Mouse (Mus musculus): Measurements from ENCODE around the gene Adcy4. TPM values are rescaled to one million over a fixed set of nuclear protein-coding genes. Genes with fewer than 3 reads are reported as not detected.
A peak's percentile ranks its signal among the peaks of the same experiment; 100 is the strongest.

Adcy4 gene
- total and polyA plus RNA-seq, 2 experiments from 2014 or later, result 2.8 to 5.8 TPM

DNA sequence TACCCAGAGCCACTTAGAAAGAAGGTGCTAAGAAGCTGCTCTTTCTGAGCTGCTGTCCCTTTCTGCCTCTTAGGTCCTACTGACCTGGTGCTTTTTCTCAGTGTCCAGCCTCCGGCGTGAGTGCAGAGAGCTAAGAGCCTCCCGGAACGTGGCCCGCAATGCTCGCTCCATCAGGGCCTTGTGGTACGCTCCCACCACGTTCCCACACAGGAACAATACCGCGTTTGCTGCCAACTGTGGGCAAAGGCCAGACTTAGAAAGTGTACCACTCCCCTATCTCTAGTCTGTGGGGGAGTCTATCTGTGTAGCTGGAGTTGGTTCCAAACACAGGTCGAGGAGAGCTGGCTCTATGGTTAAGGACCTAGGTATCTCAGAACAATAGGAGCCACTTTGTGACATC is 3.2 kb downstream of the Adcy4 start:
- peaks cover 37% of the 10 kb centered on the region for H3K27me3 ChIP-seq (ENCODE audit: insufficient read depth, low read length)
- H3K9me3 ChIP-seq (ENCODE audit: low read length), result no peaks in the 10 kb centered on the region
- TF ChIP-seq CTCF (IDR thresholded peaks at IDR 0.05; ENCODE audit: low read depth), result no peak
- no peak for DNase-seq (ENCODE audit: low spot score)
- no peak overlapping the region for H3K9ac ChIP-seq (replicated peaks; ENCODE audit: low read length)
- H3K4me3 ChIP-seq (ENCODE audit: low read length), result no peak overlapping the region
- H3K36me3 ChIP-seq (ENCODE audit: insufficient read depth, low read length), result no peaks in the 10 kb centered on the region
- 82% methylated on average over 11 of the region's 11 CpGs for WGBS
- no peak for ATAC-seq
- H3K4me1 ChIP-seq (ENCODE audit: insufficient read depth, low read length), result peaks cover 9% of the 10 kb centered on the region; the same call in 1 of the 2 replicates
- peak overlapping the region; percentile 47; the same call in 1 of the 2 replicates for H3K4me2 ChIP-seq (ENCODE audit: low read depth, low read length)
- H3K27ac ChIP-seq, result no peak overlapping the region

DNA sequence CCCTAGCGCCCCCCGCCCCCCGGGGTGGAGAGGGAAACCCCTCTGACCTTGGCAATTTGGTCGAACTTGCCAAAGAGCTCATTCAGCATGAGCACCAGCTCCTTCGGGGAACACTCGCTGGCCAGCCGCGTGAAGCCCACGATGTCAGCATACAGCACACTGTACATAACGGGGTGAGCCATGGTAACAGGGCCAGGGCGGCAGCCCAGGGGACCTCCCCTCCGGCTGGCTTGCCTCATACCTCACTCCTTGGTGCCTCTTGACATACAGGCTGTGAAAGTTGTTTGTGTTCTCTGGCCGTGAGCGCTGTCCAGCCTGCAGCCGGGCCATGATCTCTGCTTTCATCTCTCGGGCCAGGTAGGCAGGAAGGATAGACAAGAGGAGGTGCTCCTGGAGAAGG is 4.2 kb downstream of the Adcy4 start:
- peaks cover 30% of the 10 kb centered on the region for H3K27me3 ChIP-seq (ENCODE audit: insufficient read depth, low read length)
- no peak overlapping the region for H3K4me2 ChIP-seq (ENCODE audit: low read depth, low read length)
- no peaks in the 10 kb centered on the region for H3K9me3 ChIP-seq (ENCODE audit: low read length)
- peaks cover 9% of the 10 kb centered on the region; the same call in 1 of the 2 replicates for H3K4me1 ChIP-seq (ENCODE audit: insufficient read depth, low read length)
- ATAC-seq, result no peak; the same call in 1 of the 2 replicates
- H3K4me3 ChIP-seq (ENCODE audit: low read length), result no peak overlapping the region
- no peak overlapping the region for H3K9ac ChIP-seq (replicated peaks; ENCODE audit: low read length)
- WGBS, result 69% methylated on average over 16 of the region's 16 CpGs
- DNase-seq (ENCODE audit: low spot score), result no peak
- TF ChIP-seq CTCF (IDR thresholded peaks at IDR 0.05; ENCODE audit: low read depth), result no peak
- H3K27ac ChIP-seq, result no peak overlapping the region
- no peaks in the 10 kb centered on the region for H3K36me3 ChIP-seq (ENCODE audit: insufficient read depth, low read length)

DNA sequence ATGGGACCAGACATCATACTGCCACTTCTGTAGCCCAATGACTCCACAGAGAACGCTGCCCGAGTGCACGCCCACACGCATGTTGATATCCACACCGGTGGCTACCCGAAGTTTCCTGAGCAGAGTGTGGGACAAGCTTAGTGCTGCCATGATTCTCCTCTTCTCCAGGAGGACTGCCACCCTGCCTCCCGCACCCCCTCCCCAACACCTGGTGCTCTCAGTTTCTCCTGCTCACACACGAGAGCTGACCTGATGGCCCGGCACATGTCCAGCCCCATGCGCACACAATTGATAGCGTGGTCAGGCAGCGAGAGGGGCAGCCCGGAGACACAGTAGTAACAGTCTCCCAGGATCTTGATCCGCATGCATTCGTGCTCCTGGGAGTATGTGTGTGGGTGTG is 5.2 kb downstream of the Adcy4 start:
- WGBS, result 90% methylated on average over 15 of the region's 15 CpGs
- H3K27me3 ChIP-seq (ENCODE audit: insufficient read depth, low read length), result peaks cover 21% of the 10 kb centered on the region
- TF ChIP-seq CTCF (IDR thresholded peaks at IDR 0.05; ENCODE audit: low read depth), result no peak
- H3K9ac ChIP-seq (replicated peaks; ENCODE audit: low read length), result no peak overlapping the region
- H3K36me3 ChIP-seq (ENCODE audit: insufficient read depth, low read length), result no peaks in the 10 kb centered on the region
- H3K4me1 ChIP-seq (ENCODE audit: insufficient read depth, low read length), result peaks cover 9% of the 10 kb centered on the region; the same call in 1 of the 2 replicates
- no peak overlapping the region for H3K27ac ChIP-seq
- DNase-seq (ENCODE audit: low spot score), result no peak
- no peaks in the 10 kb centered on the region for H3K9me3 ChIP-seq (ENCODE audit: low read length)
- no peak overlapping the region for H3K4me2 ChIP-seq (ENCODE audit: low read depth, low read length)
- ATAC-seq, result no peak
- no peak overlapping the region for H3K4me3 ChIP-seq (ENCODE audit: low read length)

DNA sequence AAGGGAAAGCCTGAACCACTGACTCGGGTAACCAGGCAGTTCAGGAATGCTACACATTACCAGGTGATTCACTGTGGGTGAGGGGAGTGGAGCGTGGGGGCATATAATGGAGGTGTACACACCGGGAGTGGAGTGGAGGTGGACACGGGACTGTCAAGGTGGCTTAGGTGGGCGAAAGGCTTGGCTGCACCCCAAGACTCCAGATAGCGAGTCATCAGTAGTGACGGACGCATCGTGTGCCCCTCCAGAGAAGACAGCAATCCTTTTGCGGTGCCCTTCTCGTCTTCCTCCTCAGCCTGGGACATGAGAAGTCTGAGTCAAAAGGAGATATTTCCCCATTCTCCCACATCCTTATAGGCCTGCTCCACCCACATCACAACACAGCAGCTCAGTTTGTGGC is 6.1 kb downstream of the Adcy4 start:
- Histone ChIP-seq H3K4me3 (ENCODE audit: low read length) (no peak overlapping the region), H3K4me2 (ENCODE audit: low read depth, low read length) (no peak overlapping the region), H3K4me1 (ENCODE audit: insufficient read depth, low read length) (0 out of 2 replicates have a peak, but pooled peaks cover 2% of the 10 kb centered on the region), H3K27me3 (ENCODE audit: insufficient read depth, low read length) (peaks cover 14% of the 10 kb centered on the region), H3K9me3 (ENCODE audit: low read length) (no peaks in the 10 kb centered on the region), H3K9ac (replicated peaks; ENCODE audit: low read length) (no peak overlapping the region), H3K27ac (no peak overlapping the region), H3K36me3 (ENCODE audit: insufficient read depth, low read length) (no peaks in the 10 kb centered on the region)
- WGBS, result 89% methylated on average over 11 of the region's 11 CpGs
- no peak for TF ChIP-seq CTCF (IDR thresholded peaks at IDR 0.05; ENCODE audit: low read depth)
- no peak for DNase-seq (ENCODE audit: low spot score)
- no peak for ATAC-seq

DNA sequence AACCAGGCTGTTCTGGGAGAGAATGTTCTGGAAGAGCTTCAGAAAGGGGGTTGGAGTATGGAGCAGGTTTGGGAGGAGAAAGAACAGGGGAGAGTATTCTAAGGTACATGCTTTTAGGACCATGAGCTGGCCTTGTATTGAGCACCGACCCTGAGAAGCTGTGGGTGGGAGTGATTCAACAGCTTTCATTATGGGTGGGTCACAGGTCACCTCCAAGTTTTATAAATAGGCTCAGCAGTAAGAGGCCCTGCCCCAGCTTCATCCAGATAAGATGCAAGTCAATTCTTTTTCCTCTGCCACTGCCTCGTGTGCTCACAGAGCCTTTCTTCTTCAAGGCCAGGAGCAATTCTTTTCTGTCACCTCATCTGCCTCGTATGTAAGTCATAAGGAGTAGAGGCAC is 6.7 kb downstream of the Adcy4 start:
- H3K4me2 ChIP-seq (ENCODE audit: low read depth, low read length), result no peak overlapping the region
- no peaks in the 10 kb centered on the region for H3K36me3 ChIP-seq (ENCODE audit: insufficient read depth, low read length)
- no peak overlapping the region for H3K4me3 ChIP-seq (ENCODE audit: low read length)
- H3K4me1 ChIP-seq (ENCODE audit: insufficient read depth, low read length), result no peaks in the 10 kb centered on the region
- no peaks in the 10 kb centered on the region for H3K9me3 ChIP-seq (ENCODE audit: low read length)
- no peak for TF ChIP-seq CTCF (IDR thresholded peaks at IDR 0.05; ENCODE audit: low read depth)
- no peak for ATAC-seq
- no peak for DNase-seq (ENCODE audit: low spot score)
- 44% methylated on average over 3 of the region's 3 CpGs for WGBS
- no peak overlapping the region for H3K9ac ChIP-seq (replicated peaks; ENCODE audit: low read length)
- no peak overlapping the region for H3K27ac ChIP-seq
- peaks cover 8% of the 10 kb centered on the region for H3K27me3 ChIP-seq (ENCODE audit: insufficient read depth, low read length)

DNA sequence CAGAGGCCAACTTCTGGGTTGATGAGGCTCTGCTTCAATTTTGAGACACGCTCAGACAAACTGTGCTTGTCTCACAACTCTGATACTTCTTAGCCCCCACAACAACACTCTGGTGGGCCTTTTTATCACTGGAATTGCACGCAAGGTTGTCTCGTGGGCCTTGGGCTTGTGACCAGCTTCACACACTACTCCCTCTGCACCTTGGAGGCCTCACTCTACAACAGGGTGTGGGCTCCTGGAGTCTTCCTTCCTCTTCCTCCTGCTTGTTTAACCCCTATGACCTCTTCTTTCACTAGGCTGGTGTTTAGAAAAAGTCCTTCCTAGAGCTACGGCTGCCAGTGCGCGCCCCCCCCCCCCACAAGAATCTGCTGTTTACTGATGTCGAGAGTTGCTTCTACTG is 7.2 kb downstream of the Adcy4 start:
- Histone ChIP-seq H3K4me2 (ENCODE audit: low read depth, low read length) (no peak overlapping the region), H3K36me3 (ENCODE audit: insufficient read depth, low read length) (no peaks in the 10 kb centered on the region), H3K4me1 (ENCODE audit: insufficient read depth, low read length) (no peaks in the 10 kb centered on the region), H3K9ac (replicated peaks; ENCODE audit: low read length) (no peak overlapping the region), H3K27me3 (ENCODE audit: insufficient read depth, low read length) (peaks cover 3% of the 10 kb centered on the region), H3K4me3 (ENCODE audit: low read length) (no peak overlapping the region), H3K9me3 (ENCODE audit: low read length) (no peaks in the 10 kb centered on the region), H3K27ac (no peak overlapping the region)
- TF ChIP-seq CTCF (IDR thresholded peaks at IDR 0.05; ENCODE audit: low read depth), result no peak
- DNase-seq (ENCODE audit: low spot score), result no peak
- no peak for ATAC-seq
- 76% methylated on average over 7 of the region's 7 CpGs for WGBS

DNA sequence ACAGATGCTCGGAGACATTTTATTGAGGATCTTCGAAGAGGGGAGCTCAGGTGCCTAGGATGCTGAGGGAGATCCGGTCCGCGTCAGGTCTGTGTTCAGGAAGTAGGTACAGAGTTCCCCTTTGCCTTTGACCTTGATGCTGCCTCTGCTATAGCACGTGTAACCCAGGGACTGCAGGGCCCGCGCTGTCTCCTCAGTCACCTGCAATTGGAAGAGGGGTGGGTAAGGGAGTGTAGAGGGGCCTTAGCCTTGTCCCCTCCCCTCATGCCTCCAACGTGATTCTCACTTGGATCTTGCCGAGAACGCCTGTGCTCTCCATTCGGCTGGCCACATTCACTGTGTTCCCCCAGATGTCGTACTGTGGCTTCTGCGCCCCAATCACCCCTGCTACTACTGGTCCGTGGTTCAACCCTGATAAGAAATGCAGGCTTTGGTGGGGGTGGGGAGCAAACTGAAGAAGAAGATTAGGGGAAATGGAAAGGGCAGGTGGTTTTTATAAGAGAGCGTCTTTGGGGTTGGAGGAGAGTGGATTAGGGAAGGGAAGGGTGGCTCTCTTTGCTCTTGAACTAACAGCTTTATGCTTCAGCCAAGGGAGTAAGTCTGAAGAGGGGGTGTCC is 14.7 kb downstream of the Adcy4 start:
- no peak overlapping the region for H3K27ac ChIP-seq
- H3K4me3 ChIP-seq (ENCODE audit: low read length), result no peak overlapping the region
- H3K4me2 ChIP-seq (ENCODE audit: low read depth, low read length), result no peak overlapping the region
- TF ChIP-seq CTCF (IDR thresholded peaks at IDR 0.05; ENCODE audit: low read depth), result no peak
- 79% methylated on average over 16 of the region's 16 CpGs for WGBS
- no peaks in the 10 kb centered on the region for H3K36me3 ChIP-seq (ENCODE audit: insufficient read depth, low read length)
- H3K9ac ChIP-seq (replicated peaks; ENCODE audit: low read length), result no peak overlapping the region
- no peaks in the 10 kb centered on the region for H3K9me3 ChIP-seq (ENCODE audit: low read length)
- DNase-seq (ENCODE audit: low spot score) (no peak), ATAC-seq (no peak)
- peaks cover 3% of the 10 kb centered on the region; the same call in 1 of the 2 replicates for H3K4me1 ChIP-seq (ENCODE audit: insufficient read depth, low read length)
- peaks cover 14% of the 10 kb centered on the region; the same call in 1 of the 2 replicates for H3K27me3 ChIP-seq (ENCODE audit: insufficient read depth, low read length)

Data from hindbrain, postnatal 0 days (tissue).